Mouse (Mus musculus) MEL (cell line): ENCODE data around the gene Timm10b. TPM values are rescaled to one million over a fixed set of nuclear protein-coding genes. Genes with fewer than 3 reads are reported as not detected.

ENCODE experiments used
- DNase-seq: peaks from one replicate; pipeline ENCODE4 v3.0.0; 2011; ENCODE audit warnings: low read depth, low spot score
- H3K27ac ChIP-seq: 2 replicates; pipeline ENCODE4 v1.5.1; 2012; ENCODE audit warnings: low read depth, mild to moderate bottlenecking, control low read depth, low read length, moderate library complexity; ENCODE audit not compliant: control insufficient read depth
- H3K27me3 ChIP-seq, 2 experiments: fragments of 150-350 bp in 1 of 2; sonication (generic) in 1 of 2; 2 replicates each; pipeline ENCODE4 v1.6.1; 2012; ENCODE audit warnings: low read length in 2 of 2, mild to moderate bottlenecking in 2 of 2, improper control_type of control experiment in 1 of 2, moderate library complexity in 1 of 2; ENCODE audit not compliant: insufficient read depth in 2 of 2, control insufficient read depth in 1 of 2
- H3K36me3 ChIP-seq, 2 experiments: 2 replicates each; pipeline ENCODE4 v1.6.1; 2012 to 2014; ENCODE audit warnings: low read length in 2 of 2, improper control_type of control experiment in 1 of 2, inconsistent platforms in 1 of 2, mild to moderate bottlenecking in 1 of 2; ENCODE audit not compliant: insufficient read depth in 2 of 2, control insufficient read depth in 1 of 2
- H3K4me1 ChIP-seq, 2 experiments: fragments of 150-350 bp in 1 of 2; sonication (generic) in 1 of 2; 2 replicates each; pipeline ENCODE4 v1.6.1; 2012; ENCODE audit warnings: low read length in 2 of 2, improper control_type of control experiment in 1 of 2, mild to moderate bottlenecking in 1 of 2; ENCODE audit not compliant: insufficient read depth in 2 of 2, control insufficient read depth in 1 of 2
- H3K4me3 ChIP-seq, 2 experiments: fragments of 150-350 bp in 1 of 2; sonication (generic) in 1 of 2; 2 replicates each; pipeline ENCODE4 v1.5.1; 2012; ENCODE audit warnings: low read depth in 2 of 2, low read length in 2 of 2, mild to moderate bottlenecking in 2 of 2, moderate library complexity in 2 of 2, control low read depth in 1 of 2, improper control_type of control experiment in 1 of 2; ENCODE audit not compliant: control insufficient read depth in 1 of 2, insufficient read depth in 1 of 2
- H3K79me2 ChIP-seq: 2 replicates; pipeline ENCODE4 v1.6.1; 2012; ENCODE audit warnings: mild to moderate bottlenecking, low read length, moderate library complexity; ENCODE audit not compliant: control insufficient read depth, poor library complexity, insufficient read depth
- H3K9ac ChIP-seq: 2 replicates; pipeline ENCODE4 v1.6.1; 2012; ENCODE audit warnings: low read depth, mild to moderate bottlenecking, control low read depth, low read length, moderate library complexity; ENCODE audit not compliant: control insufficient read depth, poor library complexity, severe bottlenecking
- H3K9me3 ChIP-seq: fragments of 150-350 bp; sonication (generic); replicated peaks from 2 replicates; pipeline ENCODE4 v1.6.1; 2012; ENCODE audit warnings: mild to moderate bottlenecking, low read length, improper control_type of control experiment, moderate library complexity; ENCODE audit not compliant: insufficient read depth
- CTCF ChIP-seq, 3 experiments: IDR thresholded peaks in 2 of 3; conservative IDR thresholded peaks in 1 of 3; 2 replicates each; pipeline ENCODE4 v1.5.1; 2011 to 2012; ENCODE audit warnings: low read length in 3 of 3, low read depth in 2 of 3, mild to moderate bottlenecking in 2 of 3, improper control_type of control experiment in 1 of 3, inconsistent platforms in 1 of 3, mixed read lengths in 1 of 3, moderate library complexity in 1 of 3; ENCODE audit not compliant: control insufficient read depth in 1 of 3, insufficient read depth in 1 of 3, poor library complexity in 1 of 3, severe bottlenecking in 1 of 3
- E2F4 ChIP-seq: IDR thresholded peaks from 2 replicates; pipeline ENCODE4 v1.6.1; 2011; ENCODE audit warnings: low read depth, low read length, improper control_type of control experiment, borderline replicate concordance
- ETS1 ChIP-seq: IDR thresholded peaks from 2 replicates; pipeline ENCODE4 v1.6.1; 2012; ENCODE audit warnings: low read depth, mild to moderate bottlenecking, inconsistent platforms, low read length, improper control_type of control experiment, moderate library complexity
- HCFC1 ChIP-seq: IDR thresholded peaks from 2 replicates; pipeline ENCODE4 v1.6.1; 2012; ENCODE audit warnings: low read depth, mild to moderate bottlenecking, inconsistent platforms, low read length, improper control_type of control experiment, moderate library complexity
- MAX ChIP-seq: IDR thresholded peaks from 2 replicates; pipeline ENCODE4 v1.6.1; 2011; ENCODE audit warnings: low read length, improper control_type of control experiment
- MAZ ChIP-seq: IDR thresholded peaks from 2 replicates; pipeline ENCODE4 v1.6.1; 2012; ENCODE audit warnings: low read depth, mild to moderate bottlenecking, inconsistent platforms, low read length, improper control_type of control experiment
- MEF2A ChIP-seq: IDR thresholded peaks from 2 replicates; pipeline ENCODE4 v1.6.1; 2014; ENCODE audit warnings: low read depth, mild to moderate bottlenecking, inconsistent platforms, low read length, improper control_type of control experiment; ENCODE audit not compliant: poor library complexity, insufficient replicate concordance, severe bottlenecking; ENCODE audit errors: extremely low read depth
- MYB ChIP-seq: IDR thresholded peaks from 2 replicates; pipeline ENCODE4 v1.6.1; 2011; ENCODE audit warnings: mild to moderate bottlenecking, low read depth, low read length, improper control_type of control experiment
- NRF1 ChIP-seq: IDR thresholded peaks from 2 replicates; pipeline ENCODE4 v1.6.1; 2014; ENCODE audit warnings: low read depth, mild to moderate bottlenecking, inconsistent platforms, low read length, improper control_type of control experiment, moderate library complexity; ENCODE audit not compliant: poor library complexity, insufficient read depth, severe bottlenecking
- POLR2A ChIP-seq, 2 experiments: IDR thresholded peaks; 2 replicates each; pipeline ENCODE4 v1.6.1; 2011 to 2012; ENCODE audit warnings: low read length in 2 of 2, mild to moderate bottlenecking in 2 of 2, control low read depth in 1 of 2, improper control_type of control experiment in 1 of 2, low read depth in 1 of 2, moderate library complexity in 1 of 2; ENCODE audit not compliant: control insufficient read depth in 1 of 2, insufficient read depth in 1 of 2, poor library complexity in 1 of 2
- POLR2AphosphoS2 ChIP-seq: IDR thresholded peaks from 2 replicates; pipeline ENCODE4 v1.6.1; 2011; ENCODE audit warnings: low read length, improper control_type of control experiment
- POLR2AphosphoS5 ChIP-seq: IDR thresholded peaks from 2 replicates; pipeline ENCODE4 v1.6.1; 2012; ENCODE audit warnings: low read depth, borderline replicate concordance, mild to moderate bottlenecking, inconsistent platforms, low read length, moderate library complexity, mixed read lengths
- SIN3A ChIP-seq: IDR thresholded peaks from 2 replicates; pipeline ENCODE4 v1.6.1; 2012; ENCODE audit warnings: low read length, improper control_type of control experiment, inconsistent platforms
- TAL1 ChIP-seq: IDR thresholded peaks from 2 replicates; pipeline ENCODE4 v1.6.1; 2012; ENCODE audit warnings: mild to moderate bottlenecking, inconsistent platforms, low read length, moderate library complexity, mixed read lengths
- TCF12 ChIP-seq: IDR thresholded peaks from 2 replicates; pipeline ENCODE4 v1.6.1; 2014; ENCODE audit warnings: low read depth, mild to moderate bottlenecking, inconsistent platforms, low read length, improper control_type of control experiment, moderate library complexity
- USF1 ChIP-seq: IDR thresholded peaks from 2 replicates; pipeline ENCODE4 v1.6.1; 2014; ENCODE audit warnings: low read depth, mild to moderate bottlenecking, inconsistent platforms, low read length, improper control_type of control experiment, moderate library complexity
- USF2 ChIP-seq, 2 experiments: IDR thresholded peaks; 2 replicates each; pipeline ENCODE4 v1.6.1; 2011 to 2012; ENCODE audit warnings: improper control_type of control experiment in 2 of 2, low read length in 2 of 2, borderline replicate concordance in 1 of 2, inconsistent platforms in 1 of 2, low read depth in 1 of 2, mild to moderate bottlenecking in 1 of 2; ENCODE audit not compliant: insufficient read depth in 1 of 2
- ZKSCAN1 ChIP-seq: IDR thresholded peaks from 2 replicates; pipeline ENCODE4 v1.6.1; 2012; ENCODE audit warnings: low read depth, mild to moderate bottlenecking, inconsistent platforms, low read length, improper control_type of control experiment, moderate library complexity
- ZMIZ1 ChIP-seq: IDR thresholded peaks from 2 replicates; pipeline ENCODE4 v1.6.1; 2012; ENCODE audit warnings: low read depth, mild to moderate bottlenecking, inconsistent platforms, low read length, improper control_type of control experiment, moderate library complexity
- polyA plus RNA-seq, 2 experiments: library from polyadenylated mRNA; stranded (reverse) in 1 of 2; unstranded in 1 of 2; fragments of >175 nt in 1 of 2; fragments of >200 nt in 1 of 2; gene quantifications; 2 replicates each; pipeline versions ENCODE4 v1.2.1 to v1.2.4; 2012; ENCODE audit warnings: low replicate concordance in 2 of 2, low read depth in 1 of 2; ENCODE audit not compliant: insufficient read length in 2 of 2, insufficient read depth in 1 of 2, missing spikeins in 1 of 2
- total RNA-seq: library from RNA; depleted of rRNA; stranded (reverse); fragments of 300-350 nt; gene quantifications from 2 replicates; pipeline ENCODE4 v1.2.3, GENCODE M21; 2012

Timm10b gene
- total and polyA plus RNA-seq, 3 experiments: 103 to 135 TPM; not detected in 1

GRCm38 (mm10) chr7:105619701-105620100, 20.2 kb upstream of the Timm10b start:
- H3K9me3 ChIP-seq: no peaks in the 10 kb centered on the region
- H3K4me3 ChIP-seq: no peak overlapping the region
- no peaks in the 10 kb centered on the region for H3K4me1 ChIP-seq
- no peak overlapping the region for H3K9ac ChIP-seq
- H3K79me2 ChIP-seq: no peaks in the 10 kb centered on the region
- TF ChIP-seq MAX (no peak), SIN3A (no peak), NRF1 (no peak), MAZ (no peak), CTCF (IDR thresholded peaks at IDR 0.05 in 2 of 3, conservative IDR thresholded peaks at IDR 0.05 in 1 of 3; ENCODE audit: control insufficient read depth in 1 of 3, insufficient read depth in 1 of 3, low read depth in 2 of 3, low read length in 3 of 3, poor library complexity in 1 of 3, severe bottlenecking in 1 of 3) (no peak), TCF12 (no peak), USF2 (IDR thresholded peaks at IDR 0.05; ENCODE audit: borderline replicate concordance in 1 of 2, insufficient read depth in 1 of 2, low read depth in 1 of 2, low read length in 2 of 2) (no peak), ETS1 (no peak)
- H3K36me3 ChIP-seq: no peaks in the 10 kb centered on the region
- no peaks in the 10 kb centered on the region for H3K27me3 ChIP-seq
- no peak overlapping the region for H3K27ac ChIP-seq
- no peak for DNase-seq

- no peaks in the 10 kb centered on the region for H3K79me2 ChIP-seq
- no peaks in the 10 kb centered on the region for H3K36me3 ChIP-seq
- no peaks in the 10 kb centered on the region for H3K4me1 ChIP-seq
- no peak overlapping the region for H3K4me3 ChIP-seq
- TF ChIP-seq TAL1: no peak
- TF ChIP-seq ZKSCAN1: no peak
- TF ChIP-seq POLR2AphosphoS5: no peak
- no peak for TF ChIP-seq MAZ
- no peak for TF ChIP-seq USF2 (IDR thresholded peaks at IDR 0.05; ENCODE audit: borderline replicate concordance in 1 of 2, insufficient read depth in 1 of 2, low read depth in 1 of 2, low read length in 2 of 2)
- no peak for TF ChIP-seq MYB
- no peak for TF ChIP-seq HCFC1
- no peak for TF ChIP-seq POLR2AphosphoS2
- TF ChIP-seq MEF2A: no peak
- no peak for TF ChIP-seq SIN3A
- no peak for TF ChIP-seq POLR2A (IDR thresholded peaks at IDR 0.05; ENCODE audit: control insufficient read depth in 1 of 2, insufficient read depth in 1 of 2, low read depth in 1 of 2, low read length in 2 of 2, poor library complexity in 1 of 2)
- TF ChIP-seq ETS1: no peak
- no peak for TF ChIP-seq ZMIZ1
- TF ChIP-seq NRF1: no peak
- TF ChIP-seq USF1: no peak
- TF ChIP-seq E2F4: no peak
- H3K9me3 ChIP-seq: no peaks in the 10 kb centered on the region
- no peak for DNase-seq
- H3K27me3 ChIP-seq: no peaks in the 10 kb centered on the region
- H3K9ac ChIP-seq: no peak overlapping the region
- no peak overlapping the region for H3K27ac ChIP-seq
Observed at GRCm38 (mm10) chr7:105621053-105621452, 18.8 kb upstream of the Timm10b start.
